Mouse (Mus musculus): ENCODE data around the gene Rpp30. TPM values are rescaled to one million over a fixed set of nuclear protein-coding genes. Genes with fewer than 3 reads are reported as not detected.

Rpp30 gene
- polyA plus RNA-seq, 1 experiment = 32.7 TPM

DNA sequence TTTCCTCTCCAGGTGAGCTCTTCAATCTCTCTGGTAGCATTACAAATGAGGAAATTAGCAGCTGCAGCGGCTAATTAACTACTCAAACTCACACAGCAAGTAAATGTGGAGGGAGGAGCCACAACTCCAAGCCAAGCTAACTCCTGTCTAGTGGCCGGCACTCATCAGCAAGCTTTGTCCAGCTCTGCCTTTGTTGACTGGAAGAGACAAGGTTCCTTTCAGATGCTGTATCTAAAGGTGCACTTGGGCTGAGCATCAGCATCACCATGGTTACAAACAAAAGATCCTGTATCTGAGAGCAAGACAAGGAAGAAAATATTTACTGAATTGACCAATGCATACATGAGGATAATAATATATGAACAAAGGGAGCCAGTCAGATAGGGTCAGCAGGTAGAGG lies 46.7 kb downstream of the Rpp30 start:
- no peaks in the 10 kb centered on the region for H3K27me3 ChIP-seq (ENCODE audit: control insufficient read depth, insufficient read depth, low read length)
- no peaks in the 10 kb centered on the region for H3K4me1 ChIP-seq (ENCODE audit: control insufficient read depth, insufficient read depth, low read length)
- WGBS = 48% methylated on average over 2 of the region's 2 CpGs
- DNase-seq = no peak
- no peak overlapping the region for H3K27ac ChIP-seq (ENCODE audit: insufficient read depth, low read length)
- TF ChIP-seq CTCF (IDR thresholded peaks at IDR 0.05; ENCODE audit: borderline replicate concordance, insufficient read depth, low read depth, low read length) (no peak), POLR2A (IDR thresholded peaks at IDR 0.05; ENCODE audit: borderline replicate concordance, insufficient read depth, low read length) (no peak)
- no peak overlapping the region for H3K4me3 ChIP-seq (replicated peaks; ENCODE audit: insufficient read depth, low read depth, low read length)

DNA sequence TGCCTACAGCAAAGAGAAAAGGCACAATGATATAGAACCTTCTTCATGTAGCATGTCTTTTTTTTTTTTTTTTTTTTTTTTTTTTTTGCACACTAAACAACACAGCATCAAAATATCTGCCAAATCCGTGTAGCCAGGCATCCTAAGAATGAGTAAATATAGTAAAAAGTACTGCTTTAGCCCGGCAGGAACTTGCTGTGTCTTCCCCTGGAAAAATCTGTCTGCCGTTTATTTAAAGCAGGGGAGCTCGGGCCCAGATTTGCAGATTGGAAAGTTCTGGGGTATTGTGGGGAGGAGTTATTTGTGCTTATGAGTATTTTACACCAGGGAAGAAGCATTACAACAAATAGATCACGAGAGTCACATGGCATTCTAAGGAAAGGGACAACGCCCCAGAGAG lies 48.5 kb downstream of the Rpp30 start:
- 72% methylated on average over 6 of the region's 6 CpGs for WGBS

DNA sequence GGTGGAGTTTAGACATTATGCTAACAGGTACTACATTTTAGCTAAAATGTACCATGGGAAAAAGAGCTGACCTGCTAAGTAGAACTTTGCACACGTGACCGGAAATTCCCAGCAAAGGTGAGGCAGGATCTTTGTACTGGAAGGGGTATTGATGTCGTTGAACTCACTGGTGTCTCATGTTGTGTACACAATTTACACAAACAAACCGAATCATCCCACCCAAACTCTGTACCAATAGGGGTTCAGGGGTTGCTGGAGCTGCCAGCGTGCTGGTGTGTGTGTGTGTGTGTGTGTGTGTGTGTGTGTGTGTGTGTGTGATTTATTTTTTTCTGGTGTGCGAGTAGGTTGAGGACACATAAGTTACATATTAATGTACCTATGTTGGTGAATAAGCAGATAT lies 49.5 kb downstream of the Rpp30 start:
- 91% methylated on average over 6 of the region's 6 CpGs for WGBS
- Histone ChIP-seq H3K4me1 (ENCODE audit: control insufficient read depth, insufficient read depth, low read length) (no peaks in the 10 kb centered on the region), H3K27me3 (ENCODE audit: control insufficient read depth, insufficient read depth, low read length) (no peaks in the 10 kb centered on the region), H3K27ac (ENCODE audit: insufficient read depth, low read length) (no peak overlapping the region), H3K4me3 (replicated peaks; ENCODE audit: insufficient read depth, low read depth, low read length) (no peak overlapping the region)
- TF ChIP-seq CTCF (IDR thresholded peaks at IDR 0.05; ENCODE audit: borderline replicate concordance, insufficient read depth, low read depth, low read length) (no peak), POLR2A (IDR thresholded peaks at IDR 0.05; ENCODE audit: borderline replicate concordance, insufficient read depth, low read length) (no peak)
- no peak for DNase-seq

More for the DNA sequence above, 48.5 kb downstream of the Rpp30 start:
- TF ChIP-seq POLR2A (IDR thresholded peaks at IDR 0.05; ENCODE audit: borderline replicate concordance, insufficient read depth, low read length) (no peak), CTCF (IDR thresholded peaks at IDR 0.05; ENCODE audit: borderline replicate concordance, insufficient read depth, low read depth, low read length) (no peak)
- H3K4me1 ChIP-seq (ENCODE audit: control insufficient read depth, insufficient read depth, low read length) = no peaks in the 10 kb centered on the region
- no peak overlapping the region for H3K4me3 ChIP-seq (replicated peaks; ENCODE audit: insufficient read depth, low read depth, low read length)
- DNase-seq = no peak
- no peaks in the 10 kb centered on the region for H3K27me3 ChIP-seq (ENCODE audit: control insufficient read depth, insufficient read depth, low read length)
- no peak overlapping the region for H3K27ac ChIP-seq (ENCODE audit: insufficient read depth, low read length)

DNA sequence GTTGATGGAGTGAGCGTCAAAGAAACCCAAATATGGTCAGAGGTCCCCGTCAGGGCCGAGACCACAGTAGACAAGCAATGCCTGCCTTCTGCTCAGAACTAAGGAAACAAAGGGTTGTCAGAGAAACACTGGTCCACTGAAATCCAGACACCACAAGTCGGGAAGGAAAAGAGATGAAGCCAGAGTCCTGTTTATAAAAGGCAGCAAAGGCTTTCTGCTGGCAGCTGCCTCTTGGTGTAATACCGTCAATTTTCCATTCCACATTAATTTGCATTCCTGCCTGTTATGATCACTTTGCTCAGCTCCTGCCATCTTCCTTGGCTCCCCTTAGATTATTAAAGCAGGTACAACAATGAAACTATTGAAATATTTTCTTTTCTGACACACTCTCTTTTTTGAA lies 50.2 kb downstream of the Rpp30 start:
- WGBS = 51% methylated on average over 5 of the region's 5 CpGs
- Histone ChIP-seq H3K27ac (ENCODE audit: insufficient read depth, low read length) (no peak overlapping the region), H3K4me1 (ENCODE audit: control insufficient read depth, insufficient read depth, low read length) (no peaks in the 10 kb centered on the region), H3K4me3 (replicated peaks; ENCODE audit: insufficient read depth, low read depth, low read length) (no peak overlapping the region), H3K27me3 (ENCODE audit: control insufficient read depth, insufficient read depth, low read length) (no peaks in the 10 kb centered on the region)
- no peak for DNase-seq
- TF ChIP-seq CTCF (IDR thresholded peaks at IDR 0.05; ENCODE audit: borderline replicate concordance, insufficient read depth, low read depth, low read length) = no peak
- TF ChIP-seq POLR2A (IDR thresholded peaks at IDR 0.05; ENCODE audit: borderline replicate concordance, insufficient read depth, low read length) = no peak

DNA sequence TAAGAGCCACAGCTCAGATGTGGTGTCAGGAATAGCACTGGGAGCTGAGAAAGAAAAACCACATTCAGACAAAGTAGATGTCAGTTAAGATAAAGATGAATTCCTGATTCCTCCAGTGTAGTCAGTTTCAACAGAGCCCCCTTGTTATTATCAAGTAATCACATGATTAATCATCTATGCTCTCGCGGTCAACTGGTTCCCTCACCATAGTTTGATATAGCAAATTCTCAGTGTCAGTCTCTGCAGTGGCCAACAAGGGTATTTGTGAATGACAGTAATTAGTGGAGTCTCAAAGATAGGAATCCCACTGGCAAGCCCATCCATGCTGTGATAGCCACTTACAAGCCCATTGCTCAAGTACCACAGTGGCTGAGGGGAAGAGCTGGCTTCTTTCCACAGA lies 60.1 kb downstream of the Rpp30 start:
- TF ChIP-seq CTCF (IDR thresholded peaks at IDR 0.05; ENCODE audit: borderline replicate concordance, insufficient read depth, low read depth, low read length) (no peak), POLR2A (IDR thresholded peaks at IDR 0.05; ENCODE audit: borderline replicate concordance, insufficient read depth, low read length) (no peak)
- no peak overlapping the region for H3K4me3 ChIP-seq (replicated peaks; ENCODE audit: insufficient read depth, low read depth, low read length)

DNA sequence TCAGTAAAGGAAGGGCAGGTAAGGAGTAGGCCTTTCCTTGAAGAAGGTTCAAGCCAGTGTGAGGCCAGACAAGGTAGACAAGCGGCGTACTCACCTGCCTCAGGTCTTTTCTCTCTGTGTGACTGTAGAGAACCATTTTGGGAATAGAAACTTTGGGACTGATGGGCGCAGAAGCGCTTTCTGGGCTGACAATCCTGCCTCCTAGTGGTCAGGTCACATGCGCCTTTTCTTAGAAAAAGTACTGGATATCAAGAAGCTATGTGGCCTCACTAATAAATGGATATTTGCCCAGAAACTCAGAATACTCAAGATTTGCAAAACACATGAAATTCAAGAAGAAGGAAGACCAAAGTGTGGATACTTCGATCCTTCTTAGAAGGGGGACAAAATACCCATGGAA lies 65.1 kb downstream of the Rpp30 start:
- 91% methylated on average over 6 of the region's 6 CpGs for WGBS
- no peak for TF ChIP-seq POLR2A (IDR thresholded peaks at IDR 0.05; ENCODE audit: borderline replicate concordance, insufficient read depth, low read length)
- no peak for TF ChIP-seq CTCF (IDR thresholded peaks at IDR 0.05; ENCODE audit: borderline replicate concordance, insufficient read depth, low read depth, low read length)
- Histone ChIP-seq H3K27ac (ENCODE audit: insufficient read depth, low read length) (no peak overlapping the region), H3K4me1 (ENCODE audit: control insufficient read depth, insufficient read depth, low read length) (no peaks in the 10 kb centered on the region), H3K27me3 (ENCODE audit: control insufficient read depth, insufficient read depth, low read length) (no peaks in the 10 kb centered on the region), H3K4me3 (replicated peaks; ENCODE audit: insufficient read depth, low read depth, low read length) (no peak overlapping the region)
- no peak for DNase-seq

More for the DNA sequence above, 60.1 kb downstream of the Rpp30 start:
- H3K27ac ChIP-seq (ENCODE audit: insufficient read depth, low read length) = no peak overlapping the region
- H3K4me1 ChIP-seq (ENCODE audit: control insufficient read depth, insufficient read depth, low read length) = no peaks in the 10 kb centered on the region
- no peaks in the 10 kb centered on the region for H3K27me3 ChIP-seq (ENCODE audit: control insufficient read depth, insufficient read depth, low read length)
- DNase-seq = no peak
- WGBS = 86% methylated on average over 2 of the region's 2 CpGs

DNA sequence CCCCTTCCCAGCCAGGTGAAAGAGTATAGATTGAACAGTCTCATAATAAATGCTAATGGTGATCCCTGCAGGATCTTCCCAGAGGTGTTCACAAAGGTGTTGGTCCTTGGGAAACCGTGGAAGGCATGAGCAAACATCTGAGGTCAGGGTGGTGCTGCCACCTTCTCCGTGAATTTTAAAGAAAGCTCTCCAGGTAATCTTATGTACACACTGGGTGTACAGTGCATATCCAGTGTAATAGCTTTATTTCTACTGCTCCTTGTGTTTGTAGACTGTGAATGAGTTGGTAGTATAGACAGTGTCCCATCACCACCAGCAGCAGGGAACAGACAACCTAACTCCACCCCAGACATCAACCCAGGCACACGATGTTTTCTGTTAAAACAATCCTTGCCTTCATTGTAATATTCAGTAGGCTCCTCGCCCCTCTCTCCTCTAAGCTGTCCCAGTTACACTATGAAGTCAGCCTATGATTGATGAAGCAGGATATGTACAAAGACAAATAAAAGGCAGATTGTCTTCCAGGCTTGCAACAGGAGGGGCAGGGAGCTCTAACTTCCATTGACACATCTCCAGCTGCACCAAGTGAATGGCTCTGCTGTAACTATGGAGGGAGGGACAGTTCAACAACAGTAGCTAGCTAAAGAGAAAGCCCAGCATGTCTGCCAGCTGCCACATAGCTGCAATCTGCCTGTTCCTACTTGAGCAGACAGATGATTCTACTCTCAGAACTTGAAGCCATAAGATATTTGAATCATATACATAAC lies 66.9 kb downstream of the Rpp30 start:
- peak in 1 of 2 experiments; percentile 6 for DNase-seq
- Histone ChIP-seq H3K4me3 (replicated peaks; ENCODE audit: insufficient read depth, low read depth, low read length) (no peak overlapping the region), H3K27ac (ENCODE audit: insufficient read depth, low read length) (no peak overlapping the region), H3K27me3 (ENCODE audit: control insufficient read depth, insufficient read depth, low read length) (no peaks in the 10 kb centered on the region), H3K4me1 (ENCODE audit: control insufficient read depth, insufficient read depth, low read length) (no peaks in the 10 kb centered on the region)
- no peak for TF ChIP-seq CTCF (IDR thresholded peaks at IDR 0.05; ENCODE audit: borderline replicate concordance, insufficient read depth, low read depth, low read length)
- no peak for TF ChIP-seq POLR2A (IDR thresholded peaks at IDR 0.05; ENCODE audit: borderline replicate concordance, insufficient read depth, low read length)
- WGBS = 60% methylated on average over 4 of the region's 4 CpGs

Other genes starting within 250 kb of the Rpp30 start
- 6.0 and 8.0 TPM in 2 replicates for gene Htr7, start 26.2 kb upstream of the Rpp30 start, polyA plus RNA-seq (2012; rRNA removed)
- gene Ankrd1, start 36.4 kb downstream of the Rpp30 start, polyA plus RNA-seq (2012; rRNA removed) = 0.05 and 0.07 TPM in 2 replicates

Data from cerebellum, adult 2 months (tissue).